Mouse (Mus musculus) heart, adult 2 months (tissue): ENCODE results near the gene Spns1.

Experiments used
- CTCF ChIP-seq: fragments of 200-600 bp; IDR thresholded peaks from 2 replicates; pipeline ENCODE4 v1.8.1; 2022; ENCODE audit warnings: antibody characterized with exemption, mild to moderate bottlenecking, moderate library complexity
- POLR2A ChIP-seq: fragments of 200-500 bp; IDR thresholded peaks from 2 replicates; pipeline ENCODE4 v1.6.1; 2011; ENCODE audit warnings: mild to moderate bottlenecking, low read depth, low read length, control low read depth; ENCODE audit not compliant: insufficient read depth

- TF ChIP-seq CTCF, result no peak
- TF ChIP-seq POLR2A, result no peak
These were observed 20.6 kb upstream of the Spns1 start for GRCm38 (mm10) chr7:126397822-126398221.
